Mouse (Mus musculus) stomach, embryonic 16.5 days (tissue): ENCODE data around the gene Enpp4. TPM values are rescaled to one million over a fixed set of nuclear protein-coding genes. Genes with fewer than 3 reads are reported as not detected.

Experiments used
- ATAC-seq: fragments of 200-750 bp; cut with Nextera tagmentation; 2 replicates; pipeline ENCODE4 v1.8.0; 2017; ENCODE audit warnings: moderate number of reproducible peaks, moderate TSS enrichment; ENCODE audit not compliant: insufficient read depth, low FRiP score
- H3K27ac ChIP-seq: fragments of 300-500 bp; sonication (generic); 2 replicates; pipeline ENCODE4 v1.5.1; 2014; ENCODE audit warnings: low read length
- H3K27me3 ChIP-seq: fragments of 300-500 bp; sonication (generic); 2 replicates; pipeline ENCODE4 v1.6.1; 2014; ENCODE audit warnings: low read length, control low read depth, mixed read lengths; ENCODE audit not compliant: control insufficient read depth, insufficient read depth
- H3K36me3 ChIP-seq: fragments of 300-500 bp; sonication (generic); 2 replicates; pipeline ENCODE4 v1.6.1; 2014; ENCODE audit warnings: low read length; ENCODE audit not compliant: control insufficient read depth, insufficient read depth
- H3K4me1 ChIP-seq: fragments of 300-500 bp; sonication (generic); 2 replicates; pipeline ENCODE4 v1.6.1; 2014; ENCODE audit warnings: low read length, control low read depth, mixed read lengths; ENCODE audit not compliant: control insufficient read depth, insufficient read depth
- H3K4me2 ChIP-seq: fragments of 300-500 bp; sonication (generic); 2 replicates; pipeline ENCODE4 v1.6.1; 2014; ENCODE audit warnings: low read depth, low read length, mixed read lengths
- H3K4me3 ChIP-seq: fragments of 300-500 bp; sonication (generic); replicated peaks from 2 replicates; pipeline ENCODE4 v1.5.1; 2014; ENCODE audit warnings: mild to moderate bottlenecking, low read length
- H3K9ac ChIP-seq: fragments of 300-500 bp; sonication (generic); 2 replicates; pipeline ENCODE4 v1.6.1; 2014; ENCODE audit warnings: low read length
- H3K9me3 ChIP-seq: fragments of 300-500 bp; sonication (generic); replicated peaks from 2 replicates; pipeline ENCODE4 v1.6.1; 2016; ENCODE audit warnings: low read length, control low read depth; ENCODE audit not compliant: control insufficient read depth
- WGBS: fragments of 180-500 bp; shearing (Covaris S2); extraction: QIAGEN DNeasy Blood & Tissue Kit; methylation state at CpG from one replicate; pipeline ENCODE4 v1.1.7; 2014; 5-methylcytosine and 5-hydroxymethylcytosine counted together
- polyA plus RNA-seq: library from polyadenylated mRNA; unstranded; fragments of >200 nt; fragmentation: Nextera tagmentation; extraction: Ambion mirVana; gene quantifications from 2 replicates; pipeline ENCODE4 v1.2.1, GENCODE M21; 2015

Gene Enpp4
- polyA plus RNA-seq, 1 experiment from 2014 or later, result 5.9 TPM

DNA sequence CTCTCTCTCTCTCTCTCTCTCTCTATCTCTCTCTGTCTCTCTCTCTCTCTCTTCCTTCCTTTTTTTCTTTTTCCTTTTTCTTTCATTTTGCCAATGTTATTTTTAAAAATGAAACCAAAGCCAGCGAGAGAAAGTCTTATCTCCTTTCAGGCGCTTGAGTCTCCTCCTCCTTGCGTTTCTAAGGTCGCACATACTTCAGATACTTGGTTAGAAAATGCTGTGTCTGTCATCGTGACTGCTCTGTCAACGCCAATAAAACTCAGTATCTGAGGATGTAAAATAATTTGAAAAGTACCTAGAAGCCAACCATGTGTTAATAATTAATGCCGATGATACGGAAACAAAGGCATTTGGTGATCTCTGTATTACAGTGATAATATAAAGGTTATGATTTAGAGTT, 30.4 kb upstream of the Enpp4 start:
- H3K4me2 ChIP-seq, result peak overlapping the region; percentile 21; the same call in 1 of the 2 replicates
- no peaks in the 10 kb centered on the region for H3K9me3 ChIP-seq
- no peak overlapping the region for H3K27ac ChIP-seq
- no peak overlapping the region for H3K9ac ChIP-seq
- H3K4me3 ChIP-seq, result no peak overlapping the region
- H3K27me3 ChIP-seq, result no peaks in the 10 kb centered on the region; the same call in 1 of the 2 replicates
- 44% methylated on average over 8 of the region's 8 CpGs for WGBS
- ATAC-seq, result no peak
- H3K36me3 ChIP-seq, result no peaks in the 10 kb centered on the region
- H3K4me1 ChIP-seq, result no peaks in the 10 kb centered on the region

DNA sequence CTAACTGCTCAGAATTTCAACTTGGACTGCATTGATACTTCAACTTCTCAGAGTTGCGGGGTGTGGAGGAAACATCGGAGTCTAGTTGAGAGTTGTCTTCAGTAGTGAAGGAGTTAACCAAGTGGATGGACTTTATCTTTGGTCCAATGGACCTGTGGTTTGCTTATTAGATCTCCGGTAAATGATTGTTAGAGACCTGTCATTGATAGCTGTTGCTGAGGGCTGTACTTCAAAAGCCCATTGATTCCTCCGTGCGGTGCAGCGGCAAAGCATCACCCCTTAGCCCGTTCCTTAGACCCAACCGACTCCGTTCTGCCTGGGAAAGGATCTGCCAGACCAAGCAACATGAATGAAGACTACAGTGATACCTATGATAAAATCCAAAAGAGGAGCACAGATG, 28.9 kb upstream of the Enpp4 start:
- Histone ChIP-seq H3K9ac (no peak overlapping the region), H3K4me2 (no peak overlapping the region), H3K36me3 (no peaks in the 10 kb centered on the region), H3K4me3 (peak overlapping the region; percentile 4; the same call in 1 of the 2 replicates), H3K27me3 (no peaks in the 10 kb centered on the region; the same call in 1 of the 2 replicates), H3K9me3 (no peaks in the 10 kb centered on the region), H3K27ac (no peak overlapping the region), H3K4me1 (no peaks in the 10 kb centered on the region)
- WGBS, result 56% methylated on average over 9 of the region's 9 CpGs
- ATAC-seq, result no peak

DNA sequence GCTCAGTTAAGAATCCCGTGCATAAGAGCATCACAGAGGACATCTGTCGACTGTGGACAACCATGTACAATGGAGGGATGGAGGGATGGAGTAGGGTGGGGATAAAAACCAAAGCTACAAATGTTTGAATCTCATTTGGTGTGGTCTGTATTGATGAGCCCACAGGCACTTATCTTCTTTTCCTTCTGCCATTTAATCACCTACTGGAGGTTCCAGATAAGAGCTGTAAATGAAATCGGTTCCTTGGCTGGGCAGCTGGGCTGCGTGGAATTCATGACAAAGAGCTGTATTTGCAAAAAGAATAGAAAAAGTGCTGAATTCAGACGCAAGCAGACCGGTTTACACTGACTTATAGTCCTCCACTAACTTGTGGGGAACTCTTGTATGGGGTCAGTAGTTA, 28.5 kb upstream of the Enpp4 start:
- H3K36me3 ChIP-seq, result no peaks in the 10 kb centered on the region
- H3K9me3 ChIP-seq, result no peaks in the 10 kb centered on the region
- WGBS, result 49% methylated on average over 6 of the region's 6 CpGs
- no peak overlapping the region for H3K9ac ChIP-seq
- no peak overlapping the region for H3K27ac ChIP-seq
- no peak overlapping the region for H3K4me2 ChIP-seq
- no peak overlapping the region for H3K4me3 ChIP-seq
- no peaks in the 10 kb centered on the region for H3K4me1 ChIP-seq
- no peaks in the 10 kb centered on the region; the same call in 1 of the 2 replicates for H3K27me3 ChIP-seq
- no peak for ATAC-seq

DNA sequence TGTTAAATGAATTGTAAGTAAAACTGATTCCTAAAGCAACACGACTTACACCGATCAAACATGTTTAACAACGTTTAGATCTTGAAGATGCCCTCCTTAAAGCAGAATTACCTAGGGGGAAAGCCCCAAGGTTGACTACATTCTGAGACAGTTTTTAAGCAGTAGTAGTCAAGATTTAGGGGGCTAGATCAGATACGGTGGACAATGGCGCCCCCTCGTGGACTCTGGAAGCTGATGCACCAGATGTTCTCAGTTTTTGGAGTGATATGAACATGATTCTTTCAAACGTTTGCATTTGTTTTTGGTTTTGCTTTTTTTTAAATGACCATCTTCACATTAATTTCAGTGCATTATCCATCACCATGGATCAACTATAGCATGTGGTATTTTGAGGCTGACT, 24.8 kb upstream of the Enpp4 start:
- H3K4me3 ChIP-seq, result no peak overlapping the region
- H3K36me3 ChIP-seq, result no peaks in the 10 kb centered on the region
- no peaks in the 10 kb centered on the region for H3K4me1 ChIP-seq
- 0 out of 2 replicates have a peak, but pooled peaks cover 4% of the 10 kb centered on the region for H3K9me3 ChIP-seq
- H3K4me2 ChIP-seq, result no peak overlapping the region
- no peaks in the 10 kb centered on the region; the same call in 1 of the 2 replicates for H3K27me3 ChIP-seq
- H3K9ac ChIP-seq, result no peak overlapping the region
- H3K27ac ChIP-seq, result no peak overlapping the region
- ATAC-seq, result no peak
- WGBS, result 10% methylated on average over 7 of the region's 7 CpGs

DNA sequence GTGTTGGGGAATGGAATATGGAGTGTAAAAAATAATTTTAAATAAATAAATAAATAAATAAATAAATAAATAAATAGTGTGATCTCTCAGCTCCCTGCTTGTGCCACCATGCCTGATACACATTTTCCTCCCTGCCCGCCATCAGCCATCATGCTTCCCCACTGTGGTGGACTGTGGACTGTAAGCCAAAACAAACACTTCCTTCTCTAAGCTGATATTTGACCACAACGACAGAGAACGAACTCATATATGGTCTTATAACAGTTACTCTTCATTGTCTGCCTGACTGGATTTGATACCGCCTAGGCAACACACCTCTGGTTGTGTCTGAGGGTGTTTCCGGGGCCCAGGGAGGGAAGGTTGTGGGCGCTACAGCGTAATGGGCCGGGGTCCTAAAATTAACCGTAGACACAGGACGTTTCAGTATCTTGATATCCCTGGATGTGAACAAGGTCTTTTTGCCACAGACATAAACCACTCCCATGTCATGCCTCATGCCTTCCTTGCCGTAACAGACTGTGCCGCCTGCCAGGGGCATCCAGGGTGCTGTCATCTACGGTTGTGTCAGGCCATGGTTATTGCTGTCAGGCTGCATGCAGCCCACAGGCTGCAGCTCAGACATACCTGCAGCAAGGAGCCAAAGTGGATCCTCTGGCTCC, 23.6 kb upstream of the Enpp4 start:
- Histone ChIP-seq H3K9ac (no peak overlapping the region), H3K36me3 (no peaks in the 10 kb centered on the region), H3K4me2 (no peak overlapping the region), H3K4me1 (no peaks in the 10 kb centered on the region), H3K27ac (no peak overlapping the region), H3K27me3 (no peaks in the 10 kb centered on the region; the same call in 1 of the 2 replicates), H3K9me3 (0 out of 2 replicates have a peak, but pooled peaks cover 4% of the 10 kb centered on the region), H3K4me3 (no peak overlapping the region)
- ATAC-seq, result 0 out of 2 replicates have a peak, but pooled peaks have one; percentile 10
- 81% methylated on average over 13 of the region's 13 CpGs for WGBS

DNA sequence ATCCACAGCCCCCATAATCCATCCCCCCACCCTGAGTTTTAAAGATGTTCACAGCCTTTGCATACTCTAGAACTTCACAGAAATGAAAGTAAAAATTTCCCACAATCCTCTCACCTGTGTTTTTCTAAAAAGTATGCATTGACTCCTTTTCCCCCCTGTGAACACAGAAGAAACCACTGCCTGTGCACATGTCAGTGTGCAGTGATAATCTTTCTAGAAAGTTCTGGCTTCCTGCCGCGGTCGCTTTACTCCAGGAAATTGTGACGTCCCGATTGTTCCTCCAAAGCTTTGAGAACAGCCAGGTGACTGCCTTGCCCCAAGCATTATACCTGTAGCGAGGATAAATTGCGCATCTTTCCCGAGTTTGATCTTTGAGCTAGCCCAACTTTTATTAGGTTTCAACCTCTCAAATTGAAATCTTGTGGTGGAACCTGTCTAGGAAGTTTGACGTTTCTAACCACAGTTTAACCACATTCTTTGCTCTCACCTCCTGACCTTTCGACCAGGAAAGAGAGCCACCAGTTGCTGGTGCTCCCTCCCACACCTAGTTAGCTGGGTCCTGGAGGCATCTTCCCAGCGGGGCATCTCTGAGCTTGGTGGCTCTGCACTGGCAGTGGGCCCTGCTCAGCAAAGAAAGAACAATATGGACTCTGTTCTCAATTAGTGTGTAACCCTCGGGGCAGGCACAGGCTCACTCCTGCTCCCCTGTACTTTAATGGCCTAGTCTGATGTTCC, 15.9 kb upstream of the Enpp4 start:
- H3K9ac ChIP-seq, result no peak overlapping the region
- H3K9me3 ChIP-seq, result no peaks in the 10 kb centered on the region
- H3K4me3 ChIP-seq, result no peak overlapping the region
- no peaks in the 10 kb centered on the region for H3K36me3 ChIP-seq
- H3K27me3 ChIP-seq, result no peaks in the 10 kb centered on the region
- ATAC-seq, result no peak
- 64% methylated on average over 12 of the region's 12 CpGs for WGBS
- no peak overlapping the region for H3K4me2 ChIP-seq
- H3K27ac ChIP-seq, result no peak overlapping the region
- no peaks in the 10 kb centered on the region for H3K4me1 ChIP-seq

DNA sequence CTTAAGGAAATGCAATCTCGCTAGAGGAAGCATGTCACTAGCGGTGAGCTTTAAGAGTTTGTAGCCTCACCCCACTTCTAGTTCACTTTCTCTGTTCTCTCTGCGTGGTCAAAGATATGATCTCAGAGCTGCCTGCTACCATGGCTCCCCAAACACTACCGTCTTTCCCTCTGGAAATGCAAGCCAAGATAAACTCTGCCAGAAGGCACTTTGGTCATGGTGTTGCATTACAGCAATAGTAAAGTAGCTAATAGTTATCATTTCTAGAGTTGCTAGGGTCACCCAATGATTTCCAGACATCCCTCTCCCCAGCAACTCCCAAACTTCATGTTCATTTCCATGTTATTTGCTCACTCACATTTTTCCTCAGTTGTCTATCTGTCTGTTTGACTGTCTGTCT, 12.6 kb upstream of the Enpp4 start:
- Histone ChIP-seq H3K27ac (no peak overlapping the region), H3K36me3 (no peaks in the 10 kb centered on the region), H3K27me3 (no peaks in the 10 kb centered on the region), H3K4me2 (no peak overlapping the region), H3K4me1 (no peaks in the 10 kb centered on the region), H3K9ac (no peak overlapping the region), H3K4me3 (no peak overlapping the region), H3K9me3 (no peaks in the 10 kb centered on the region)
- WGBS, result 81% methylated on average over 4 of the region's 4 CpGs
- ATAC-seq, result no peak

DNA sequence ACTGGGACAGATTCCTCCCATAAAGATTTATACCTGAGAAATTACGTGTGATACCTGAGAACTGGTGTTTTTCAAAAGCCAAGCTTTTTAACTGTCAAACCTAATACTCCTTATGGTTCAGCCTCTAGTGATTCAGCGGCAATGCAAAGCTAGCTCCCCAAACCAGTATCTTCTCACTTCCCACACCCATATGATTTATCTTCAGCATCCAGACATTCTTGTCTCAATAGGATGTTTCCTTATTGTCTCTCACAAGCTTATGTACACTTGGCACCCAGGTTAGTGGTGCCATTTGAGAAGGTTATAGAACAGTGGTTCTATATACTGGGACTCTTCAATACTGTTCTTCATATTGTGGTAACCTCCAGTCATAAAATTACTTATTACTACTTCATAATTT, 12.1 kb upstream of the Enpp4 start:
- no peak overlapping the region for H3K27ac ChIP-seq
- H3K27me3 ChIP-seq, result no peaks in the 10 kb centered on the region
- no peak overlapping the region for H3K9ac ChIP-seq
- no peaks in the 10 kb centered on the region for H3K36me3 ChIP-seq
- ATAC-seq, result no peak
- H3K4me2 ChIP-seq, result no peak overlapping the region
- H3K9me3 ChIP-seq, result no peaks in the 10 kb centered on the region
- H3K4me1 ChIP-seq, result no peaks in the 10 kb centered on the region
- no peak overlapping the region for H3K4me3 ChIP-seq
- WGBS, result 57% methylated on average over 2 of the region's 2 CpGs

DNA sequence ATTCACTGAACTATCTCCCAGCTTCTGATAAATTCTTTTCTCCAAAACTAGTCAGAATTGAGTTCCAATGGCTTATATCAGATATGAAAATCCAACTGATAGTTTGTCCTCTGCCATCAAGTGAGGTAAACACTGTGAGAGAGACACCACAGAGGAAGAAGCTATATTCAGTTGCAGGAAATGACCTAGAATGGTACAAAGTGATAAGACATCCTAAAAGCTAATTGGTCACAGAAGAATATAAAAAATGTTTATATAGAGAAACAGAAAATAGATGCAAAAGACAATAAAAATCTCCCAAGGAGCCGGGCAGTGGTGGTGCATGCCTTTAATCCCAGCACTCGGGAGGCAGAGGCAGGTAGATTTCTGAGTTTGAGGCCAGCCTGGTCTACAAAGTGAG, 11.0 kb upstream of the Enpp4 start:
- Histone ChIP-seq H3K9me3 (no peaks in the 10 kb centered on the region), H3K4me3 (no peak overlapping the region), H3K27ac (no peak overlapping the region), H3K4me1 (no peaks in the 10 kb centered on the region), H3K4me2 (no peak overlapping the region), H3K27me3 (no peaks in the 10 kb centered on the region), H3K36me3 (no peaks in the 10 kb centered on the region), H3K9ac (no peak overlapping the region)
- WGBS, result 80% methylated on average over 2 of the region's 2 CpGs
- no peak for ATAC-seq
